Mouse (Mus musculus) ES-CJ7 (cell line): Measurements from ENCODE around the gene Cep350.

Experiments used
- DNase-seq: peaks from one replicate; pipeline ENCODE4 v3.0.0; 2011; ENCODE audit warnings: low read depth, low spot score

Cep350 gene

GRCm38 (mm10) chr1:155886846-155887245, 86.2 kb downstream of the Cep350 start:
- no peak for DNase-seq

GRCm38 (mm10) chr1:155882646-155883231, 90.3 kb downstream of the Cep350 start:
- DNase-seq = peak; percentile 9

- no peak for DNase-seq
Observed at GRCm38 (mm10) chr1:155879596-155879995, 93.5 kb downstream of the Cep350 start.

GRCm38 (mm10) chr1:155862967-155863366, 110.1 kb downstream of the Cep350 start:
- DNase-seq = peak; percentile 10

- no peak for DNase-seq
Observed at GRCm38 (mm10) chr1:155854926-155855702, 117.9 kb downstream of the Cep350 start.

GRCm38 (mm10) chr1:155853009-155853408, 120.0 kb downstream of the Cep350 start:
- no peak for DNase-seq

GRCm38 (mm10) chr1:155844235-155844634, 128.8 kb downstream of the Cep350 start:
- no peak for DNase-seq

GRCm38 (mm10) chr1:155843538-155843937, 129.5 kb downstream of the Cep350 start:
- DNase-seq = no peak

GRCm38 (mm10) chr1:155835667-155836066, 137.4 kb downstream of the Cep350 start:
- DNase-seq = no peak

- no peak for DNase-seq
Observed at GRCm38 (mm10) chr1:155833610-155834009, 139.4 kb downstream of the Cep350 start.

- DNase-seq = no peak
Observed at GRCm38 (mm10) chr1:155831958-155832357, 141.1 kb downstream of the Cep350 start.

GRCm38 (mm10) chr1:155830861-155831260, 142.2 kb downstream of the Cep350 start:
- DNase-seq = no peak

- DNase-seq = peak; percentile 65
Observed at GRCm38 (mm10) chr1:155827703-155828295, 145.3 kb downstream of the Cep350 start.

- DNase-seq = no peak
Observed at GRCm38 (mm10) chr1:155826803-155827395, 146.2 kb downstream of the Cep350 start.

- DNase-seq = no peak
Observed at GRCm38 (mm10) chr1:155825940-155826716, 146.9 kb downstream of the Cep350 start.

- no peak for DNase-seq
Observed at GRCm38 (mm10) chr1:155820646-155821045, 152.4 kb downstream of the Cep350 start.

GRCm38 (mm10) chr1:155816167-155816566, 156.9 kb downstream of the Cep350 start:
- DNase-seq = no peak

GRCm38 (mm10) chr1:155812581-155813499, 160.2 kb downstream of the Cep350 start, which contains the start of gene Qsox1:
Gene Qsox1 (minus strand): TSS chr1:155812889.
- DNase-seq = peak; percentile 92

- DNase-seq = peak; percentile 17
Observed at GRCm38 (mm10) chr1:155811995-155812580, 161.0 kb downstream of the Cep350 start.

GRCm38 (mm10) chr1:155810616-155811015, 162.4 kb downstream of the Cep350 start:
- DNase-seq = no peak
